Mouse (Mus musculus) brain, embryonic 14.5 days (tissue): ENCODE results near the gene Plekhg1. TPM values are rescaled to one million over a fixed set of nuclear protein-coding genes. Genes with fewer than 3 reads are reported as not detected.

ENCODE experiments used
- DNase-seq: peaks from one replicate; pipeline ENCODE4 v3.0.0-alpha.2; 2011; ENCODE audit warnings: low read depth
- CTCF ChIP-seq: fragments of 200-500 bp; IDR thresholded peaks from 2 replicates; pipeline ENCODE4 v1.5.1; 2012; ENCODE audit warnings: inconsistent platforms, mild to moderate bottlenecking, moderate library complexity, borderline replicate concordance; ENCODE audit not compliant: insufficient read depth, insufficient read length; ENCODE audit errors: extremely low read depth
- POLR2A ChIP-seq: fragments of 200-500 bp; IDR thresholded peaks from 2 replicates; pipeline ENCODE4 v1.6.1; 2012; ENCODE audit warnings: mild to moderate bottlenecking, inconsistent platforms, borderline replicate concordance; ENCODE audit not compliant: poor library complexity, insufficient read depth, insufficient read length, severe bottlenecking; ENCODE audit errors: extremely low read depth
- polyA plus RNA-seq: library from polyadenylated mRNA; depleted of rRNA; stranded (reverse); fragments of >200 nt; gene quantifications from 2 replicates; pipeline ENCODE4 v1.2.3, GENCODE M21; 2012

Plekhg1 gene
- polyA plus RNA-seq, 1 experiment, result 8.8 TPM

GRCm38 (mm10) chr10:3749580-3749979 is 9.4 kb downstream of the Plekhg1 start:
- TF ChIP-seq CTCF (no peak), POLR2A (no peak)
- no peak for DNase-seq

- TF ChIP-seq POLR2A (no peak), CTCF (no peak)
- no peak for DNase-seq
Observed at GRCm38 (mm10) chr10:3761992-3762391, 21.8 kb downstream of the Plekhg1 start.

GRCm38 (mm10) chr10:3763199-3763598 is 23.0 kb downstream of the Plekhg1 start:
- no peak for TF ChIP-seq CTCF
- TF ChIP-seq POLR2A, result no peak
- no peak for DNase-seq

- no peak for DNase-seq
- TF ChIP-seq CTCF (no peak), POLR2A (no peak)
Observed at GRCm38 (mm10) chr10:3769131-3769530, 29.0 kb downstream of the Plekhg1 start.

- TF ChIP-seq CTCF (no peak), POLR2A (no peak)
- no peak for DNase-seq
Observed at GRCm38 (mm10) chr10:3774330-3774729, 34.2 kb downstream of the Plekhg1 start.

- TF ChIP-seq POLR2A, result no peak
- TF ChIP-seq CTCF, result no peak
Observed at GRCm38 (mm10) chr10:3776761-3777160, 36.6 kb downstream of the Plekhg1 start.

GRCm38 (mm10) chr10:3785362-3785761 is 45.2 kb downstream of the Plekhg1 start:
- no peak for TF ChIP-seq POLR2A
- TF ChIP-seq CTCF, result no peak
- no peak for DNase-seq

More at GRCm38 (mm10) chr10:3776761-3777160, 36.6 kb downstream of the Plekhg1 start:
- no peak for DNase-seq

GRCm38 (mm10) chr10:3786531-3786930 is 46.4 kb downstream of the Plekhg1 start:
- DNase-seq, result no peak
- TF ChIP-seq POLR2A, result no peak
- no peak for TF ChIP-seq CTCF

GRCm38 (mm10) chr10:3787006-3787405 is 46.8 kb downstream of the Plekhg1 start:
- no peak for DNase-seq
- no peak for TF ChIP-seq CTCF

GRCm38 (mm10) chr10:3793825-3794224 is 53.7 kb downstream of the Plekhg1 start:
- TF ChIP-seq POLR2A, result no peak
- no peak for TF ChIP-seq CTCF
- DNase-seq, result no peak

- TF ChIP-seq POLR2A (no peak), CTCF (no peak)
- no peak for DNase-seq
Observed at GRCm38 (mm10) chr10:3799455-3799854, 59.3 kb downstream of the Plekhg1 start.

GRCm38 (mm10) chr10:3801254-3801653 is 61.1 kb downstream of the Plekhg1 start:
- TF ChIP-seq POLR2A (no peak), CTCF (no peak)

GRCm38 (mm10) chr10:3805334-3805733 is 65.2 kb downstream of the Plekhg1 start:
- no peak for DNase-seq
- TF ChIP-seq POLR2A, result no peak
- TF ChIP-seq CTCF, result peak; percentile 8; the same call in 1 of the 2 replicates

More at GRCm38 (mm10) chr10:3801254-3801653, 61.1 kb downstream of the Plekhg1 start:
- no peak for DNase-seq
